Mouse (Mus musculus) heart, embryonic 14.5 days (tissue): Measurements from ENCODE around the gene Zbtb20. TPM values are rescaled to one million over a fixed set of nuclear protein-coding genes. Genes with fewer than 3 reads are reported as not detected.
A peak's percentile ranks its signal among the peaks of the same experiment; 100 is the strongest.

Source experiments
- ATAC-seq: fragments of 200-750 bp; cut with Nextera tagmentation; 2 replicates; pipeline ENCODE4 v1.8.0; 2017; ENCODE audit warnings: low read depth, moderate TSS enrichment; ENCODE audit not compliant: insufficient number of reproducible peaks, insufficient read depth, low FRiP score
- H3K27ac ChIP-seq, 2 experiments: fragments of 200-500 bp in 1 of 2; fragments of 300-500 bp in 1 of 2; sonication (generic) in 1 of 2; replicated peaks in 1 of 2; 2 replicates each; pipeline ENCODE4 v1.5.1; 2012 to 2014; ENCODE audit warnings: low read depth in 2 of 2, low read length in 2 of 2, control low read depth in 1 of 2, mild to moderate bottlenecking in 1 of 2, mixed read lengths in 1 of 2; ENCODE audit not compliant: control insufficient read depth in 1 of 2, insufficient read depth in 1 of 2
- H3K27me3 ChIP-seq: fragments of 300-500 bp; sonication (generic); 2 replicates; pipeline ENCODE4 v1.6.1; 2014; ENCODE audit warnings: mild to moderate bottlenecking, low read length, control low read depth; ENCODE audit not compliant: control insufficient read depth, insufficient read depth
- H3K36me3 ChIP-seq: fragments of 300-500 bp; sonication (generic); 2 replicates; pipeline ENCODE4 v1.6.1; 2014; ENCODE audit warnings: mild to moderate bottlenecking, control low read depth, low read length, mixed read lengths; ENCODE audit not compliant: control insufficient read depth, insufficient read depth
- H3K4me1 ChIP-seq, 2 experiments: fragments of 200-500 bp in 1 of 2; fragments of 300-500 bp in 1 of 2; sonication (generic) in 1 of 2; 2 replicates each; pipeline ENCODE4 v1.6.1; 2012 to 2014; ENCODE audit warnings: low read length in 2 of 2, control low read depth in 1 of 2, mixed read lengths in 1 of 2; ENCODE audit not compliant: control insufficient read depth in 2 of 2, insufficient read depth in 2 of 2
- H3K4me2 ChIP-seq: fragments of 300-500 bp; sonication (generic); 2 replicates; pipeline ENCODE4 v1.6.1; 2014; ENCODE audit warnings: mild to moderate bottlenecking, low read length
- H3K4me3 ChIP-seq, 2 experiments: fragments of 200-500 bp in 1 of 2; fragments of 300-500 bp in 1 of 2; sonication (generic) in 1 of 2; 2 replicates each; pipeline ENCODE4 v1.5.1; 2012 to 2014; ENCODE audit warnings: low read length in 2 of 2, mild to moderate bottlenecking in 2 of 2, control low read depth in 1 of 2, low read depth in 1 of 2, moderate library complexity in 1 of 2; ENCODE audit not compliant: control insufficient read depth in 1 of 2, insufficient read depth in 1 of 2
- H3K9ac ChIP-seq: fragments of 300-500 bp; sonication (generic); 2 replicates; pipeline ENCODE4 v1.6.1; 2014; ENCODE audit warnings: mild to moderate bottlenecking, low read length
- H3K9me3 ChIP-seq: fragments of 300-500 bp; sonication (generic); 2 replicates; pipeline ENCODE4 v1.6.1; 2016; ENCODE audit warnings: low read length, control low read depth; ENCODE audit not compliant: control insufficient read depth
- WGBS: fragments of 180-500 bp; shearing (Covaris S2); extraction: QIAGEN DNeasy Blood & Tissue Kit; methylation state at CpG from one replicate; pipeline ENCODE4 v1.1.7; 2014; 5-methylcytosine and 5-hydroxymethylcytosine counted together
- polyA plus RNA-seq: library from polyadenylated mRNA; unstranded; fragments of >200 nt; fragmentation: Nextera tagmentation; extraction: Ambion mirVana; gene quantifications from 2 replicates; pipeline ENCODE4 v1.2.1, GENCODE M21; 2014

Gene Zbtb20
- 49.4 and 50.3 TPM in 2 replicates for polyA plus RNA-seq

DNA sequence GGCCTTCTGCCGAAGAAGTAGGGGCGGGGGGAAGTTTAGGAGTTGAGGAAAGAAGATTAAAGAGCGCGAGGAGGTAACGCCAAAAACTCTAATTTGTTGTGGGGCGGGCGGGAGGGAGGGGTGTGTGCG lies at the start of gene Zbtb20:
TSS of gene Zbtb20 (plus strand) at position 30 of the 129 bp plus-strand sequence.
- H3K4me1 ChIP-seq, result peaks cover 0 to 11% of the 10 kb centered on the region in 2 experiments; a peak in 1 of 4 replicates
- H3K27me3 ChIP-seq, result no peaks in the 10 kb centered on the region
- WGBS, result 0% methylated on average over 7 of the region's 8 CpGs
- H3K4me3 ChIP-seq, result peak within 1 kb of the TSS; percentile 70 to 87
- H3K36me3 ChIP-seq, result no peaks in the 10 kb centered on the region
- H3K9me3 ChIP-seq, result no peaks in the 10 kb centered on the region
- H3K27ac ChIP-seq, result peak within 1 kb of the TSS; percentile 96 to 99
- peak within 1 kb of the TSS; percentile 89 for H3K9ac ChIP-seq
- ATAC-seq, result no peak
- H3K4me2 ChIP-seq, result peak within 1 kb of the TSS; percentile 86

DNA sequence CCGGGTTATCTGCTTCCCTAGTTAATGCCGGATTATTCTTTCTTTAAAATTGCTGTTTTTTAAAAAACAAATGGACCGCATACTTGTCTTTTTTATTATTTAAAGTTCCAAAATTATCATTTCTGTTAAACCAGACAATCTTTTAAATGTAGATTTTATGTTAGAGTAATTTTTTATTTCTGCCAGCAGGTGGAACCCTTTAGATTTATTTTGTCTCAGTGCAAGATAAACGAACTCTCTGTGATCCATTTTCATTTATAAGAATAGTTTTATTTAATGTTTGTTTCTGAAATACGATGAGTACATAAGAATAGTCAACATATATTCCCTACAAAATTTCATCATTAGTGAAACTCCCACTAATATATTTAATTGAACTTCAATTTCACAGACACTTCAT lies 39.7 kb upstream of the Zbtb20 start:
- H3K4me2 ChIP-seq, result no peak overlapping the region
- H3K4me1 ChIP-seq, result no peaks in the 10 kb centered on the region
- no peaks in the 10 kb centered on the region for H3K36me3 ChIP-seq
- no peak overlapping the region for H3K27ac ChIP-seq
- no peak overlapping the region for H3K9ac ChIP-seq
- ATAC-seq, result no peak
- no peaks in the 10 kb centered on the region for H3K9me3 ChIP-seq
- no peaks in the 10 kb centered on the region for H3K27me3 ChIP-seq
- WGBS, result 56% methylated on average over 5 of the region's 5 CpGs
- H3K4me3 ChIP-seq, result no peak overlapping the region

DNA sequence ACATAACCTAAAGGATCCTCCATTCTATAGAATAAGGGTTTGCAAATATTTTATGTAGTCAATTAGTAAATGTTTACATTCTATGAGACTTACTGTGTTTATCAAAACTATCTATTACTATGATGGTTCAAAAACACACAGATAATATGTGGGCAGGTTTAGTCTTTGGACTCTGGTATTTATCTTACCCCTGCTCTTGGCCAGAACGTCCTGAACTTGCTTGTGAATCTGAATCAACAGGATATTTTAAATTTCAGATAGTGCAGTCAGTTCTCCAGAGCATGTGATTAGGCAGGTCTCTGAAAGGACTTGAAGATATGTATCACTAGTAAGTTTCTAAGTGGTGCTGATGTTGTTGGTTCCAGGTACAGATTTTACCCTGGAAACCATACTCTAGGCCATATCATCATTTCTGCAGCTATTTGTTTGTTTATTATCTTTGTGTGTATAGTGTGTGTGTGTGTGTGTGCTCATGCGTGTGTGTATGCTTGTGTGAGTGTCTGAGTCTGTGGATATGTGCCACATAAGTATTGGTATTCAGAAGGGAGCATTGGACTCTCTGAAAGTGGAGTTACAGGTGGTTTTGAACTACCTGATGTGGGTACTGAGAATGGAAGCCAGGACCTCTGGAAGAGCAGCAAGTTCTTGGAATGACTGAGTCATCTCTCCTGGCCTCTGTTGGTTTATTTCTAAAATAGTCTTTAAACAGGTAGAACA lies 39.1 kb upstream of the Zbtb20 start:
- Histone ChIP-seq H3K9me3 (no peaks in the 10 kb centered on the region), H3K27ac (no peak overlapping the region), H3K4me2 (no peak overlapping the region), H3K27me3 (no peaks in the 10 kb centered on the region), H3K4me1 (no peaks in the 10 kb centered on the region), H3K36me3 (no peaks in the 10 kb centered on the region), H3K9ac (no peak overlapping the region), H3K4me3 (no peak overlapping the region)
- no peak for ATAC-seq
- 55% methylated on average over 2 of the region's 2 CpGs for WGBS

DNA sequence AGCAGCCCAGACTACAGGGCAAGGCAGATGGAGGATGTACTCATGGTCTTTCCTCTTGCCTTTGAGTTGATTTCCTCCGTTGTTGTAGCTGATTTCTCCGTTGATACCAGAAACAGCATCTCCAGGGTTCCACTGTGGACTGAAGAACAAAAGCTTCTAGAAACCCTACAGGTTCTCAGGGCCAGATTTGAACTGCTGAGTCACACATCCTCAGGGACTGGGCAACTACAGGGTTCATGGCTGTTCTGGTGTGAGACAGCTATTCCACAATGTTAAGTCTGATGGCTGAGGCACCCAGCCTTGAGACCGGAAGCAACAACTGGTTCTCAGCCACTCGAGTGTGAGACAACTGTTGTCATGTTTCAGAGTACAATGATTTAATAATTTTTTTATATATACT lies 37.5 kb upstream of the Zbtb20 start:
- Histone ChIP-seq H3K4me2 (no peak overlapping the region), H3K9ac (no peak overlapping the region), H3K9me3 (no peaks in the 10 kb centered on the region), H3K36me3 (no peaks in the 10 kb centered on the region), H3K27ac (no peak overlapping the region), H3K27me3 (no peaks in the 10 kb centered on the region), H3K4me3 (no peak overlapping the region), H3K4me1 (no peaks in the 10 kb centered on the region)
- WGBS, result 75% methylated on average over 4 of the region's 4 CpGs
- ATAC-seq, result no peak

DNA sequence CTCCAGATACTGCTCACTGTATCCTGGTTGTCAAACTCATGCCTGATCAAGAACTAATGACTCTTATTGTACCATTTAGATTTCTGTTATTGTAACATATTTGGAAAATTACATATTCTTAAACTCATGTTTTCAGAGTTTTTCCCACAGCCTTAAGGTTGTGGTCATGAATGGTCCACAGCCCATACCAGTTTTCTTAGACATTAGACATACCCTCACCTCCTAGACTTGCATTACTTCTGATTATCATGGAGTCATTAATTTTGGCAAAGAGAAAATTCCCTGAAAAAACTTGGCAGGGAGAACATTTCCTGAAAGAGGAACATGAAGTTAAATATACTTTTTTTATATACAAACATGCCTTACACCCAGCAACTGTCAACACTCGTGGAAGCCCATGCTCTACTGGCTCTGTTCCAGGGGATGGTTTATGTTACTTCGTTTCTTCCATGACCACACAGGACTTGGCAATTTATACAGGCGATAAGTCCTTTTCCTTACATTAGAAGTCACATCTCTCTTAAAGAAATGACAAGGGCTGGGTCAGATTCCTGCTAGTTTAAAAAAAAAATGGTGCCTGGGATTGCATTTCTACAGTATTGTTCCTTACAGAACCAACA lies 18.0 kb upstream of the Zbtb20 start:
- no peaks in the 10 kb centered on the region for H3K27me3 ChIP-seq
- no peak overlapping the region for H3K27ac ChIP-seq
- H3K36me3 ChIP-seq, result no peaks in the 10 kb centered on the region
- H3K9ac ChIP-seq, result no peak overlapping the region
- H3K4me3 ChIP-seq, result no peak overlapping the region
- no peak for ATAC-seq
- WGBS, result 54% methylated on average over 3 of the region's 3 CpGs
- no peak overlapping the region for H3K4me2 ChIP-seq
- H3K9me3 ChIP-seq, result no peaks in the 10 kb centered on the region
- H3K4me1 ChIP-seq, result no peaks in the 10 kb centered on the region

DNA sequence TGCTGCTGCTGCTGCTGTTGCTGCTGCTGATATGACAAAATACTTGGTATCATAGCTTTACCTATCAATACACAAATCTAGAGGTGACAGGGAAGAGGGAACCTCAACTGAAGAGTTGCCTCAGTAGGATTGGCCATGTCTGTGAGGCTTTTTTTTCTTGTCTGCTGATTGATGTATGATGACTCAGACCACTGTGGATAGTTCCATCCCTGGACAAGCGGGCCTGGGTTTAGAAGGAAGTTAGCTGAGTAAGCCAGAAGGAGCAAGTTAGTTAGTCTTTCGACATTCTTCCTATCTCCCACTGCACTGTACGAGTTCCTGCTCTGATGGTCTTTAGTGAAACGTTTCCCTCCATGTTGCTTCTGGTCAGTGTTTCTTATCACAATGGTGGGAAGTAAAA lies 16.4 kb upstream of the Zbtb20 start:
- WGBS, result 62% methylated on average over 4 of the region's 4 CpGs
- no peaks in the 10 kb centered on the region for H3K27me3 ChIP-seq
- H3K4me3 ChIP-seq, result no peak overlapping the region
- no peak for ATAC-seq
- H3K4me1 ChIP-seq, result peaks cover 0 to 3% of the 10 kb centered on the region in 2 experiments; a peak in 1 of 4 replicates
- no peak overlapping the region for H3K9ac ChIP-seq
- no peak overlapping the region for H3K4me2 ChIP-seq
- H3K27ac ChIP-seq, result no peak overlapping the region
- no peaks in the 10 kb centered on the region for H3K36me3 ChIP-seq
- no peaks in the 10 kb centered on the region for H3K9me3 ChIP-seq

GRCm38 (mm10) chr16:42863231-42863630 lies 12.4 kb upstream of the Zbtb20 start:
- Histone ChIP-seq H3K4me2 (no peak overlapping the region), H3K36me3 (no peaks in the 10 kb centered on the region), H3K4me1 (peaks cover 0 to 3% of the 10 kb centered on the region in 2 experiments; a peak in 1 of 4 replicates), H3K27me3 (no peaks in the 10 kb centered on the region), H3K27ac (no peak overlapping the region), H3K4me3 (no peak overlapping the region), H3K9ac (no peak overlapping the region), H3K9me3 (no peaks in the 10 kb centered on the region)
- 76% methylated on average over 2 of the region's 2 CpGs for WGBS
- ATAC-seq, result no peak

- no peak overlapping the region for H3K9ac ChIP-seq
Measured at GRCm38 (mm10) chr16:42866061-42866460, 9.6 kb upstream of the Zbtb20 start.

More at GRCm38 (mm10) chr16:42866061-42866460, 9.6 kb upstream of the Zbtb20 start:
- H3K27ac ChIP-seq, result no peak overlapping the region
- no peak for ATAC-seq
- no peaks in the 10 kb centered on the region for H3K9me3 ChIP-seq
- no peak overlapping the region for H3K4me3 ChIP-seq
- WGBS, result 58% methylated on average over 1 of the region's 1 CpGs
- H3K36me3 ChIP-seq, result no peaks in the 10 kb centered on the region
- no peak overlapping the region for H3K4me2 ChIP-seq
- no peaks in the 10 kb centered on the region for H3K27me3 ChIP-seq
- H3K4me1 ChIP-seq, result peaks cover 0 to 3% of the 10 kb centered on the region in 2 experiments; a peak in 1 of 4 replicates
